ENCODE assay signal across 10 mouse cellular contexts in the genomic region with DNA sequence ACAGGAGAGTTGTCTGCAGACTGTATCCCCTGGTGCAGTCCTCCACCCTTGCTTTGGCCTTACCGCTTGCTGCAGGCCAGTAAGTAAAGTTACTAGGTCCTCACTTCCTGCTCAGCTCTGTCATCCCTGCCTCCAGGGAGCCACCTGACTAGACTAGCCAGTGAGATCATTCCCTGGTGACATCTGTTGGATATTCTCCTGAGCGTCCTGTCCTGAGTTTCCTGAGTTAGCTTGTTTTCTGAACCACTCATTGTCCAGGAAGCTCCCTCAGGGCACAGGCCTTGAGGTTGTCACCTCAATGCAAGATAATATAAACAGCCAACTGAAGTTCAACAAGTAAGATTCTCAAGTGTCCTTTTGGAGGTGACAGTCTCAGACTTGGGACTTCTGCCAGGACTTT. TPM values are rescaled to one million over a fixed set of nuclear protein-coding genes. Genes with fewer than 3 reads are reported as not detected.
DNase-seq lines count a peak whose midpoint lies in the region; ATAC-seq and TF ChIP-seq lines count a peak whose summit lies in the region.
"Had no signal": no experiment of that assay in that cellular context is flagged by ENCODE, and none has a peak within 500 bp of the region (broad histone marks: within the 10 kb centered on the region; RNA-seq: fewer than 3 reads in every experiment).

No protein-coding gene starts in this region.

- no peak for TF ChIP-seq CTCF in liver, postnatal 0 days (IDR thresholded peaks at IDR 0.05; ENCODE audit: low read depth)
- no peak for TF ChIP-seq CTCF in intestine, postnatal 0 days (IDR thresholded peaks at IDR 0.05; ENCODE audit: low read depth)

- no peak overlapping the region for H3K4me2 ChIP-seq in heart, embryonic 13.5 days
- H3K4me2 ChIP-seq in liver, postnatal 0 days (ENCODE audit: low read depth, low read length): no peak overlapping the region
- H3K4me2 ChIP-seq in intestine, postnatal 0 days (replicated peaks; ENCODE audit: low read depth): no peak overlapping the region; the same call in 1 of the 2 replicates
- H3K4me2 ChIP-seq in hindbrain, embryonic 16.5 days (ENCODE audit: low read length): no peak overlapping the region

- peaks cover 14% of the 10 kb centered on the region; the same call in 1 of the 2 replicates for H3K36me3 ChIP-seq in heart, embryonic 13.5 days
- H3K36me3 ChIP-seq in liver, postnatal 0 days (replicated peaks; ENCODE audit: insufficient read depth, low read length): no peaks in the 10 kb centered on the region
- H3K36me3 ChIP-seq in intestine, postnatal 0 days (ENCODE audit: control insufficient read depth, insufficient read depth): peaks cover 4% of the 10 kb centered on the region; the same call in 1 of the 2 replicates
- no peaks in the 10 kb centered on the region for H3K36me3 ChIP-seq in hindbrain, embryonic 16.5 days (ENCODE audit: control insufficient read depth, insufficient read depth, low read length)

- WGBS in heart, embryonic 13.5 days: 55% methylated on average over 2 of the region's 2 CpGs
- WGBS in liver, postnatal 0 days (ENCODE audit: insufficient replicate concordance): 40% methylated on average over 2 of the region's 2 CpGs
- WGBS in intestine, postnatal 0 days: 30% methylated on average over 2 of the region's 2 CpGs
- 70% methylated on average over 2 of the region's 2 CpGs for WGBS in hindbrain, embryonic 16.5 days

- ATAC-seq in heart, embryonic 13.5 days (ENCODE audit: extremely low read depth, insufficient number of reproducible peaks, low FRiP score, low TSS enrichment): 0 out of 2 replicates have a peak, but pooled peaks have one; percentile 21
- peak; percentile 56 for ATAC-seq in liver, postnatal 0 days
- ATAC-seq in intestine, postnatal 0 days: peak; percentile 71
- ATAC-seq in hindbrain, embryonic 16.5 days: no peak

- DNase-seq in heart, adult 18-20 months: no peak
- no peak for DNase-seq in liver, postnatal 0 days
- DNase-seq in liver: no peak
- peak; percentile 24 for DNase-seq in ZHBTc4 (ENCODE audit: low read depth, low spot score)
- no peak for DNase-seq in cerebellum, adult 9-11 months
- DNase-seq: kidney, adult 18-20 months had no signal

- no peak overlapping the region for H3K9ac ChIP-seq in heart, embryonic 13.5 days
- H3K9ac ChIP-seq in liver, postnatal 0 days (replicated peaks): no peak overlapping the region
- H3K9ac ChIP-seq in intestine, postnatal 0 days (ENCODE audit: low read depth, low read length): no peak overlapping the region
- H3K9ac ChIP-seq in hindbrain, embryonic 16.5 days (ENCODE audit: low read depth, low read length): no peak overlapping the region

- H3K4me1 ChIP-seq in heart, embryonic 13.5 days: peaks cover 58% of the 10 kb centered on the region
- H3K4me1 ChIP-seq in liver, postnatal 0 days (ENCODE audit: insufficient read depth): peaks cover 32% of the 10 kb centered on the region
- 0 out of 2 replicates have a peak, but pooled peaks cover 4% of the 10 kb centered on the region for H3K4me1 ChIP-seq in intestine, postnatal 0 days (replicated peaks; ENCODE audit: control insufficient read depth, insufficient read depth, low read length)
- H3K4me1 ChIP-seq in hindbrain, embryonic 16.5 days (ENCODE audit: control insufficient read depth, insufficient read depth, low read depth, low read length): no peaks in the 10 kb centered on the region; the same call in 1 of the 2 replicates

- H3K27me3 ChIP-seq in heart, embryonic 13.5 days (replicated peaks): no peaks in the 10 kb centered on the region
- no peaks in the 10 kb centered on the region for H3K27me3 ChIP-seq in liver, postnatal 0 days (ENCODE audit: insufficient read depth, low read length)
- no peaks in the 10 kb centered on the region for H3K27me3 ChIP-seq in intestine, postnatal 0 days (replicated peaks; ENCODE audit: control insufficient read depth, insufficient read depth, low read length)
- no peaks in the 10 kb centered on the region for H3K27me3 ChIP-seq in hindbrain, embryonic 16.5 days (replicated peaks; ENCODE audit: control insufficient read depth, insufficient read depth, low read length)

- H3K27ac ChIP-seq in heart, embryonic 13.5 days (replicated peaks): peak overlapping the region; percentile 51
- peak overlapping the region; percentile 35; the same call in 1 of the 2 replicates for H3K27ac ChIP-seq in liver, postnatal 0 days (ENCODE audit: low read depth)
- peak overlapping the region; percentile 90 for H3K27ac ChIP-seq in intestine, postnatal 0 days (ENCODE audit: low read depth, low read length)
- H3K27ac ChIP-seq in hindbrain, embryonic 16.5 days (ENCODE audit: low read depth, low read length): no peak overlapping the region
- H3K27ac ChIP-seq: midbrain, embryonic 10.5 days had no signal

- no peaks in the 10 kb centered on the region for H3K9me3 ChIP-seq in heart, embryonic 13.5 days
- H3K9me3 ChIP-seq in liver, postnatal 0 days (ENCODE audit: low read length): no peaks in the 10 kb centered on the region
- H3K9me3 ChIP-seq in intestine, postnatal 0 days (ENCODE audit: control insufficient read depth): no peaks in the 10 kb centered on the region
- no peaks in the 10 kb centered on the region for H3K9me3 ChIP-seq in hindbrain, embryonic 16.5 days (ENCODE audit: control insufficient read depth, low read length)
- H3K9me3 ChIP-seq: midbrain, embryonic 10.5 days had no signal

- H3K4me3 ChIP-seq in heart, embryonic 13.5 days: no peak overlapping the region
- H3K4me3 ChIP-seq in liver, postnatal 0 days (ENCODE audit: low read depth, low read length): no peak overlapping the region
- H3K4me3 ChIP-seq in intestine, postnatal 0 days (ENCODE audit: low read depth, low read length): no peak overlapping the region
- no peak overlapping the region for H3K4me3 ChIP-seq in hindbrain, embryonic 16.5 days (ENCODE audit: low read length)
- H3K4me3 ChIP-seq: midbrain, embryonic 10.5 days had no signal

- TF ChIP-seq EP300 in liver, postnatal 0 days (IDR thresholded peaks at IDR 0.05; ENCODE audit: low read depth): no peak

RNA-seq across cellular contexts. Expression of gene Nek6, which starts 10.9 kb away (rescaled TPM):
- polyA plus RNA-seq in heart, embryonic 13.5 days (2015; fragmentation: Nextera tagmentation; extraction: Ambion mirVana): 67.8 and 74.5 TPM in 2 replicates
- 1 to 10 TPM; 2.6 to 4.7 TPM for total RNA-seq in heart, adult 18-20 months (2021)
- polyA plus RNA-seq in liver, postnatal 0 days (2015; fragmentation: Nextera tagmentation; extraction: Ambion mirVana): 30.6 and 39.7 TPM in 2 replicates
- 70.9 and 84.5 TPM in 2 replicates for polyA plus RNA-seq in intestine, postnatal 0 days (2015; fragmentation: Nextera tagmentation; extraction: Ambion mirVana)
- polyA plus RNA-seq in hindbrain, embryonic 16.5 days (2015; fragmentation: Nextera tagmentation; extraction: Ambion mirVana): 65.4 and 72.4 TPM in 2 replicates
